Mouse (Mus musculus) ES-CJ7 (cell line): ENCODE measurements around the gene Tspan31.
"Not testable (repeated sequence)": the region's sequence is repeated elsewhere in the genome, so short reads cannot be mapped to it uniquely, and the experiment has no call there.

Source experiments
- DNase-seq: peaks from one replicate; pipeline ENCODE4 v3.0.0; 2011; ENCODE audit warnings: low read depth, low spot score

The Tspan31 gene

GRCm38 (mm10) chr10:127083915-127084306 lies 13.8 kb upstream of the Tspan31 start:
- DNase-seq: no peak

- no peak for DNase-seq
Measured at GRCm38 (mm10) chr10:127083292-127083914, 13.3 kb upstream of the Tspan31 start.

- no peak for DNase-seq
Measured at GRCm38 (mm10) chr10:127081996-127082620, 12.0 kb upstream of the Tspan31 start.

- DNase-seq: no peak
Measured at GRCm38 (mm10) chr10:127080901-127081780, 11.1 kb upstream of the Tspan31 start.

- DNase-seq: no peak
Measured at GRCm38 (mm10) chr10:127079665-127080391, 9.8 kb upstream of the Tspan31 start.

GRCm38 (mm10) chr10:127078677-127079575 lies 8.9 kb upstream of the Tspan31 start:
- peak; percentile 56 for DNase-seq

- peak; percentile 48 for DNase-seq
Measured at GRCm38 (mm10) chr10:127078001-127078676, 8.1 kb upstream of the Tspan31 start.

GRCm38 (mm10) chr10:127077515-127077914 lies 7.5 kb upstream of the Tspan31 start:
- DNase-seq: no peak

- DNase-seq: no peak
Measured at GRCm38 (mm10) chr10:127076082-127076481, 6.0 kb upstream of the Tspan31 start.

GRCm38 (mm10) chr10:127075651-127076050 lies 5.6 kb upstream of the Tspan31 start:
- no peak for DNase-seq

- peak; percentile 52 for DNase-seq
Measured at GRCm38 (mm10) chr10:127075080-127075479, 5.0 kb upstream of the Tspan31 start, which contains the start of gene Agap2. Agap2 (plus strand) TSS chr10:127075284.

- no peak for DNase-seq
Measured at GRCm38 (mm10) chr10:127073981-127074380, 3.9 kb upstream of the Tspan31 start.

- not testable (repeated sequence) for DNase-seq
Measured at GRCm38 (mm10) chr10:127072969-127073368, 2.9 kb upstream of the Tspan31 start.

- DNase-seq: not testable (repeated sequence)
Measured at GRCm38 (mm10) chr10:127072270-127072669, 2.2 kb upstream of the Tspan31 start.

- DNase-seq: no peak
Measured at GRCm38 (mm10) chr10:127071203-127071602, 1.1 kb upstream of the Tspan31 start.

GRCm38 (mm10) chr10:127069281-127070189 lies 529 bp downstream of the Tspan31 start:
- peak; percentile 75 for DNase-seq

- no peak for DNase-seq
Measured at GRCm38 (mm10) chr10:127068360-127069038, 1.6 kb downstream of the Tspan31 start.

GRCm38 (mm10) chr10:127066519-127067018 lies 3.5 kb downstream of the Tspan31 start:
- no peak for DNase-seq
